Mouse (Mus musculus) heart, postnatal 0 days (tissue): ENCODE results near the gene Acbd3.

ENCODE experiments used
- CTCF ChIP-seq: IDR thresholded peaks from 2 replicates; pipeline ENCODE4 v1.5.1; 2016; ENCODE audit warnings: antibody characterized with exemption, control low read depth, low read depth
- EP300 ChIP-seq: IDR thresholded peaks from 2 replicates; pipeline ENCODE4 v1.6.1; 2016; ENCODE audit warnings: antibody characterized with exemption, low read depth

- TF ChIP-seq EP300 (no peak), CTCF (no peak)
Observed at GRCm38 (mm10) chr1:180800022-180800421, 74.2 kb downstream of the Acbd3 start.
